Mouse (Mus musculus): Measurements from ENCODE around the gene Gyg. TPM values are rescaled to one million over a fixed set of nuclear protein-coding genes. Genes with fewer than 3 reads are reported as not detected.

Gyg gene
- polyA plus RNA-seq, 1 experiment from 2014 or later = 39.1 TPM

DNA sequence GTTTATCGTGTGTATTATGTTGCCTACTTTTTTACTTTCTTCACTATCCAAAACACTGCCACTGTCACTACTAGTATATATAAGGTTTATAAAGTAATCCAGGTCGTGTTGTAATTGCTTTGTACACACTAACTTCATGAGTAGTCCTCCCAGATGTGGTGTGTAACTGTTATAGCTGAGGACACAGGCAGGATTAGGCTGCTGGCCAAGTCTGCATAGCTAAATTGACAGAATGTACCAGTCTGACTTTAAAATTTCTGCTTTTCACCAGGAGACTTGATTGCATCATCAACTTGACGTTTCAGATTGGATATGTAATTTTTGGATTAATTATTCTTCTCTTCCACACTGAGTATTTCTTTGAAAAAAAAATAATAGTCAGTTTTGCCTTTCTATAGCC, 51.3 kb downstream of the Gyg start:
- ATAC-seq (ENCODE audit: insufficient number of reproducible peaks, low FRiP score, low TSS enrichment, low read depth) = no peak
- Histone ChIP-seq H3K4me1 (no peaks in the 10 kb centered on the region), H3K27ac (replicated peaks) (no peak overlapping the region)

DNA sequence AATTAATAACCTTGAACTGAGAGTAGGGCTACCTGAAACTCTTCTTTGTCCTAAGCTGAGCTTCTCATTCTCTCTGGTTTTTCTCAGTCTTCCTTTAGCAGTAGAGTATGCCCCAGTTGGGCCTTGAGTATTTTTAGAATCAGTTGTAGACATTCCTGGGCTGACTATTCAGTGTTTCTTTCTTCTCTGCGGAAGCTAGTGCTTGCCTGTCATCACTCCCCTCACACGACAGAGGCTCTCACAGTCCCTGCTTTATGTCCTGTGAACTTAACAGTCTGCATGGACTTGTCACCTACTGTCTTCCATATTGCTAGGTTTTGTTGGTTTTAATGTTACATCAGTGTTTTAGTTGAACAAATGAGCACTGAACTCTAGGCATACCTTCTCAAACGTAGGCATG, 73.0 kb downstream of the Gyg start:
- Histone ChIP-seq H3K4me2 (replicated peaks) (no peak overlapping the region), H3K9me3 (replicated peaks) (no peaks in the 10 kb centered on the region), H3K4me1 (no peaks in the 10 kb centered on the region), H3K27ac (replicated peaks) (no peak overlapping the region), H3K9ac (no peak overlapping the region), H3K27me3 (no peaks in the 10 kb centered on the region), H3K36me3 (peaks cover 12% of the 10 kb centered on the region), H3K4me3 (replicated peaks) (no peak overlapping the region)
- 70% methylated on average over 3 of the region's 3 CpGs for WGBS
- no peak for ATAC-seq (ENCODE audit: insufficient number of reproducible peaks, low FRiP score, low TSS enrichment, low read depth)

More for the DNA sequence above, 51.3 kb downstream of the Gyg start:
- Histone ChIP-seq H3K4me2 (replicated peaks) (no peak overlapping the region), H3K4me3 (replicated peaks) (no peak overlapping the region), H3K9me3 (replicated peaks) (no peaks in the 10 kb centered on the region), H3K9ac (no peak overlapping the region), H3K36me3 (0 out of 2 replicates have a peak, but pooled peaks cover 6% of the 10 kb centered on the region), H3K27me3 (no peaks in the 10 kb centered on the region)
- WGBS = 63% methylated on average over 3 of the region's 3 CpGs

DNA sequence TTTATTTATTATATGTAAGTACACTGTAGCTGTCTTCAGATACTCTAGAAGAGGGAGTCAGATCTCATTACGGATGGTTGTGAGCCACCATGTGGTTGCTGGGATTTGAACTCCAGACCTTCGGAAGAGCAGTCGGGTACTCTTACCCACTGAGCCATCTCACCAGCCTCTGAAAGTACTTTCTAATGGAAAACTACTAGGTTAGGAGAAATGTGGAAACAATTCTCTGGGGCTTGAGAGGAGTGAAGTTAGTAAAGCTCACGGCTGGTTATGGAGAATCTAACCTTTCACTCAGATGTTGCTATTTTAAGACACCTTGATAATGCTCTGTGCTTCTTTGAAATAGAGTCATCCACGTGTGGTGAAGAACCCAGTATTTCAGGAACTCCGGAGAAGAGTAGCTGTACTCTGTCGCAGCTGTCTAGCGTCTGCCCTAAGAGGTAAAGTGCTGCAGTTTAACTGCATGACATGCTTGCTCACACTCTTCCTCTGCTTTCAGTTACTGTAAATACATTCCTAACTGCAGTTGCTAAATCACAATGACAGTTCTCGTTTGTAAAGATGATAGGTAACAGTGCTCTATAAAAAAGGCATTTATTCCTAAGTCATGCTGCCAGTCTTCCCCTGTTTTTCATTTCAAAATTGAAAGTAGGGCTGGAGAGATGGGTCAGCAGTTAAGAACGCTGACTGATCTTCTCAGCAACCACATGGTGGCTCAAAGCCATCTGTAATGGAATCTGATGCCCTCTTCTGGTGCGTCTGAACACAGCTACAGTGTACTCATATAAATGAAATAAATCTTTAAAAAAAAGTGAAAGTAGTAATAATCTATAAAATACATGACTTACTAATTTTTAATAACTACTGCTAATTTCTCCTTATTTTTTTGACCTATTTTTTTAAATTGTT, 78.7 kb downstream of the Gyg start:
- H3K4me2 ChIP-seq (replicated peaks) = no peak overlapping the region
- H3K4me3 ChIP-seq (replicated peaks) = no peak overlapping the region
- WGBS = 72% methylated on average over 11 of the region's 11 CpGs
- no peaks in the 10 kb centered on the region for H3K4me1 ChIP-seq
- no peaks in the 10 kb centered on the region for H3K27me3 ChIP-seq
- H3K9me3 ChIP-seq (replicated peaks) = no peaks in the 10 kb centered on the region
- H3K9ac ChIP-seq = no peak overlapping the region
- H3K36me3 ChIP-seq = peaks cover 20% of the 10 kb centered on the region
- no peak for ATAC-seq (ENCODE audit: insufficient number of reproducible peaks, low FRiP score, low TSS enrichment, low read depth)
- no peak overlapping the region for H3K27ac ChIP-seq (replicated peaks)

Other genes starting within 250 kb of the Gyg start
- 3.6 and 4.7 TPM in 2 replicates for gene Cp, start 198.3 kb downstream of the Gyg start, polyA plus RNA-seq (2015; fragmentation: Nextera tagmentation; extraction: Ambion mirVana)
- 8.2 and 8.9 TPM in 2 replicates for gene Hps3, start 120.0 kb downstream of the Gyg start, polyA plus RNA-seq (2015; fragmentation: Nextera tagmentation; extraction: Ambion mirVana)
- gene Hltf, start 97.5 kb downstream of the Gyg start, polyA plus RNA-seq (2015; fragmentation: Nextera tagmentation; extraction: Ambion mirVana) = 15.4 and 16.3 TPM in 2 replicates
- gene Cpa3, start 86.9 kb upstream of the Gyg start, polyA plus RNA-seq (2015; fragmentation: Nextera tagmentation; extraction: Ambion mirVana) = 212 and 243 TPM in 2 replicates
- gene Cpb1, start 120.4 kb upstream of the Gyg start, polyA plus RNA-seq (2015; fragmentation: Nextera tagmentation; extraction: Ambion mirVana) = 0.33 and 0.34 TPM in 2 replicates
- gene Agtr1b, start 211.9 kb upstream of the Gyg start, polyA plus RNA-seq (2015; fragmentation: Nextera tagmentation; extraction: Ambion mirVana) = 0.20 and 0.29 TPM in 2 replicates